Mouse (Mus musculus) induced T-regulatory cell, adult 2 months (primary cell): ENCODE measurements around the gene Meltf.

Source experiments
- DNase-seq: peaks from one replicate; pipeline ENCODE4 v3.0.0-alpha.2; 2012; ENCODE audit warnings: low read depth

The Meltf gene

GRCm38 (mm10) chr16:31878573-31879257 lies at the start of gene Meltf:
TSS of gene Meltf (plus strand) at chr16:31878810.
- DNase-seq, result peak; percentile 59

DNA sequence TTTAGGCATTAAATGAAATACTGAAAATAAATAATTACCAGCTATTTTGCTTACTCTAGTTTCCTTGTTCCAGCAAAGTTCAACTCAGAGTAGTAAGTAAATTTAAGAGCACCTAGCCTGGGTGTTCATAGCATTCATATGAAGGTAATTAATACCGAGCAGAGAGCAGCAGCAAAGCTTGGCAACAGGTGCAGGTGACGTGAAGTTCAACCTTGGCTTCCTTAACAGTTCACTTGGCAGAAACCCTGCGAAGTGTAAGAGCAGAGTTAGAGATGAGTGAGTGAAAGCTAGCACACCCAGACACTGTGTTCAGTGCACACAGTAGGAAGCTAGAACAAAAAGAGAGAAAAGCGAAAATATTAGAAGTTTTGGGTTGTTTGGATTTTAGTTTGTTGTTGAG lies 47.9 kb upstream of the Meltf start:
- no peak for DNase-seq

DNA sequence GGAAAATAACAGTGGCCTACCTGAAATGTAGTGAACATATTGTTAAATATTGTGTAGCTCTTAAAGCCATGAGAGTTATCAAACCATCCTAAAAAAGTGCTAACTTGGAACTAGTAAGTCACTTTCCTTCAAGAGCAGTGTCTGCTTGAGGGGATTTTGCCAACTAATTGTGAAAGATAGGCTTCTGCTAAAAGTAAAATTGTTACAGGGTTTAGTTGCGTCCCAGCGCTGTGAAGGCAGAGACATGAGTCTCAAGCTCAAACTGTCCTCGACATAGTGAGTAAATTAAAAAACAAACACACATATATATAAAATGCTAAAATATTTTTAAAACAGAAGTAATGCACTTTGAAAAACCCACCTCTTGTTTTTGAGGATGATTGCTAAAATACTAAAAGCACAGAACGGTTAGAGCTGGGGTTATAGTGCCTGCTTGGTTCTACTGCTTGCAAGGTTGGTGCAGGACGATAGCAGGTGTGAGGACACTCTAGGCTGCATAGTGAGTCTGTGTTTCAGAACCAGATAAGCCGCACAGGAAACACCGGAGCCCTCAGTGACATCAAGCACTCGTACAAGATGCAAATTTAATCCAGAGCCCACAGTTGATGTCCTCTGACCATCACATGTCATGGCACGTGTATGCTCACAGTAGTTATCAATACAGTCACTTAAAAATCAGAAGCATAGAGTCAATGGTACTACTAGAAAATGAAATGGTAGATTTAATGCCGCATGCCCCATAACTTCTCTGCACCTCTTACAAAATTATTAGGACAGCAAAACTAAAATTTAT lies 45.8 kb upstream of the Meltf start:
- DNase-seq, result no peak

DNA sequence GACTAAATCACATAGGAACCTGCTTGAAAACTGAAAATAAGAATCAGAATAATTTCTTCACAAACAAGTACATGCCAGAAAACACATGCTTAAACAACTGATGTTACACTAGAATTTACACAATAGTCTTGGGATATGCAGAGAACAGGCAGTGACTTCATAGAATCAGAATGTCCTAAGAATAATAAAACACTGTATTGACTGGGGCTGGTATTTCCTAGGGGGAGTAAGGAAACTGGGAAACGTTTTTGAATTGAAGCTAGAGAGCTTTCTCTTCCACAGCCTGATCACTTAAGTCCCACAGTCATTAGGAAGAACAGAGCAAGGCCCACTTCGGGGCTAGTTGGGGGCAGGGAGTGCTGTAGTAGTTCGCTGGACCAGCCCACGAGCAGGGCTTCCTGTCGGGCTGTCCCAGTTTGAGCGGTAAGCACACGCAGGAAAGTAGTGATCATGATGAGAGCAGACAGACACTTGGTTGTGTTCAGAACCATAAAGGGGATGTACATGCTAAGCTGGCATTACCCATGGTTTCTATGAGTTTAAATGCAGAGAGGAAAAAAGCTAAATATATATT lies 44.5 kb upstream of the Meltf start:
- DNase-seq, result no peak

- no peak for DNase-seq
Observed at GRCm38 (mm10) chr16:31834662-31835318, 43.8 kb upstream of the Meltf start.

GRCm38 (mm10) chr16:31837362-31837761 lies 41.2 kb upstream of the Meltf start:
- DNase-seq, result no peak

GRCm38 (mm10) chr16:31844246-31844645 lies 34.4 kb upstream of the Meltf start:
- no peak for DNase-seq

- DNase-seq, result no peak
Observed at GRCm38 (mm10) chr16:31846763-31847162, 31.8 kb upstream of the Meltf start.

DNA sequence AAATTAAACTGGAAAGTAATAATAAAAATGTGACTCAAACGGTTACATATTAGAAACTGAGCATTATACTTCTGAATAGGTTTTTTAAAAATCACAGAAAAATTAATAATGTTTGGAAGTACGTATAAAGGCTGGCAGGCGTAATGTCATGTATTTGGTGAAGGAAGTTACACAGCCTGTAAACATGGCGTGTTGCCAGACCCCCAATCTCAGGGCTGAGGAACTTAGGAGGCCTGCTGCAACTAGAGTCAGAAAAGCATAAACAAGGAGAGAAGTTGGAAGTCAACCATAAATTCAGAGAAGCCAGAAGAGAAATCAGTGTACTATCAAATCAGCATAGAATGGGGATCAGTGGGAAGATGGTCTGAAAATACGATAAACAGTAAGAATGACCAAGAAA lies 14.7 kb upstream of the Meltf start:
- DNase-seq, result no peak

DNA sequence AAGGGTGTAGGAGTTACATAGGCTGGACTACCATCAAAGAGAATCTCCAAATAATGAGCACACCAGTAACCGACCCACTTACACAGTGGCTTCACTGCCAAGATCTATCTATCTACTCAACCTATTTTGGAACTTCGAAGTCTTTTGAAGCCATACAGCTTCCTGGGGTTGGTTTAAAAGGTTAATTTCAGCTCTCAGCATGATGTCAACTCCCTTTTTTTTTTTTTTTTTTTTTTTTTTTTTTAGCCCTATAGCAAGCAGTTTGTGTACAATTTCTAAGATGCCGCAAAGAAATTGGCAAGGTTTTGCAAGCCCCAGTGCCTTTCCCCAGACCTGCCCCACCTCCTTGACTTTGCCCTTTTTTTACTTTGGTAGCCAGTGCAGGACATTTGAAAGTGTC lies 13.4 kb upstream of the Meltf start:
- DNase-seq, result no peak

GRCm38 (mm10) chr16:31866911-31867310 lies 11.7 kb upstream of the Meltf start:
- DNase-seq, result no peak

DNA sequence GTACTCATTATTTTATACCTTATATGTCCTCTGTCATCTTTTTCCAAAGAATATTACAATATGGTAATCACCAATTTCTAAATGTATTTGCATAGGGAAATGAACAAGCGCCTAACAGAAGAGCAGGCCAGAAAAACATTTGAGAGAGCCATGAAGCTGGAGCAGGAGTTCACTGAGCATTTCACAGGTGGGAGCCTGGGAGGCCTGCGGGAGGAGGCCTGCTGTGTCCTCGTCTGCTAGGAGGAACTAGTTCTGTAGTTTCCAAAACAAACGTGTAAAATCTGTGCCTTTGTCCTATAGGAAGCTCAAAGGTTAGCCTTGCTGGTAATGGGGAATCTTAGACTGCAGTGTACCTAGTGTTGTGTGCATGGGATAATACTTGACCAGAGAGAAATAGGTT lies 10.9 kb upstream of the Meltf start:
- no peak for DNase-seq

DNA sequence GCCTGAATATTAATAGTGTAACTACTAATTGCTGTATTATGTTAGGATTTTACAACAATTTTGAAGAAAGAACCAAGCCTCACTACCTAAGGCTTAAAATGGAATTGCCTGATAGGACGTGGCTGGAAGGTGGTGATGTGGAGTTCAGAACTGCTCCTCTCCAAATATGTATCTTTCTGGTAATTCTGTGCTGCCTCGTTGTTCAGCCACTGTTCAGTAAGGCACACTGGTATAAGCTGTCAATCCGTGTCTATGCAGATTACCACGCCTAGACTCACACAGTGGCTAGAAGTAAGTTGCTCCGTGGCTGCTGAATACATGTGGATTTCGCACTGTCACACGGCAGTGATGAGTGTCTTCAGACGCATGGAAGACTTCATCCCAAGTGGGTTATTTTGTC lies 4.9 kb upstream of the Meltf start:
- DNase-seq, result no peak

GRCm38 (mm10) chr16:31875391-31875790 lies 3.2 kb upstream of the Meltf start:
- DNase-seq, result no peak

- no peak for DNase-seq
Observed at GRCm38 (mm10) chr16:31876386-31876785, 2.2 kb upstream of the Meltf start.

- no peak for DNase-seq
Observed at GRCm38 (mm10) chr16:31878052-31878451, 558 bp upstream of the Meltf start.

DNA sequence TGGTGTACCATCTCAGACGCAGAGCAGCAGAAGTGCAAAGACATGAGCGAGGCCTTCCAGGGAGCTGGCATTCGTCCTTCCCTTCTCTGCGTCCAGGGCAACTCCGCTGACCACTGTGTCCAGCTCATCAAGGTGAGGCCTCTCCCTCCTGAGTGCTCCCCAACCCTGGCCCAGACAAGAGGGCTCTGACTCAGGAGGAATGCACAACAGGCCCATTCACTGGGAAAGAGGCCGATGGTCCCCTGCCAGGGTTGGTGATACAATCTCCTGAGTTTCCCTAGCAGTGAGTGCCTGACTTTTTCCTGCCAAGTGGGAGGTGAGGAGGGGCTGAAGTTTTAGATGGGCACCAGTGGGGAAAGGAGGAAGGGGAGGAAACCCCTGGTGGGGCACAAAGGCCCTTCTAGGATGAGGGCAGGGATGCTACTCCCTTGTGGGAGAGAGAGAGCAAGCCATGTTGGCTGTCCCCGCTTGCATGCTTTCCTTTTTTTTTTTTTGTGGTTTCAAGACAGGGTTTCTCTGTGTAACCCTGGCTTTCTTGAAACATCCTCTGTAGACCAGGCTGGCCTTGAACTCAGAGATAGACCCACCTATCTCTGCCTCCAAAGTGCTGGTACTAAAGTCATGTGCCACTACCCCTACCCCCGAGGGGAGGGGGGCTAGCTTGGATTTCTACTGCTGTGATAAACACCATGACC lies 1.7 kb downstream of the Meltf start:
- no peak for DNase-seq

DNA sequence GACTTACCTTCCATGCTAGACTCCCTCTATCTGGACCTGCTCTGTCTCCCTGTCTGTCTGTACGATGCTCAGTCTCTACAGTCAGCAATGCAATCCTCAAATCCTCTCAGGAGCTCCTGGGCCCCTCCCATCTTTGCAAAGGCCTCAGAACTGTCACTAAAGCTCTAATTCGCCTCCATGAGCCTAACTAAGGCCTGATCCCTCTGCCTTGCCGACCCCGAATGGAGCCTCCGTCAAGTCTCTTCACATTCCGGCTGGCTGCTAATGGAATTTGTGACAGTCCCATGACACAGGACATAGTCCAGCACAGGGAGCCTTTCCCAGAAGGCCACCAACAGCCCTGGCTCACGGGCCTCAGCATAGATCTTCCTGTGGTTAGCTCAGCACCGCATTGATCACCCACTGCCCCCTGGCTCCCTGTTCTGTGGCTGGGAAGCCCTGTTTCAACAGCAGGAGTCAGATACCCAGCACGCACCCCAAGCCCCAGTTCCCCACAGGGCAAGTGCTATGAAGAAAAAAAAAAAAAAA lies 3.8 kb downstream of the Meltf start:
- no peak for DNase-seq

GRCm38 (mm10) chr16:31883302-31883701 lies 4.7 kb downstream of the Meltf start:
- DNase-seq, result no peak

GRCm38 (mm10) chr16:31883902-31884301 lies 5.3 kb downstream of the Meltf start:
- no peak for DNase-seq

- no peak for DNase-seq
Observed at GRCm38 (mm10) chr16:31890907-31891306, 12.3 kb downstream of the Meltf start.
